Mouse (Mus musculus) brain, embryonic 14.5 days (tissue): ENCODE results near the gene Tmprss2.

Experiments used
- CTCF ChIP-seq: fragments of 200-500 bp; IDR thresholded peaks from 2 replicates; pipeline ENCODE4 v1.5.1; 2012; ENCODE audit warnings: inconsistent platforms, mild to moderate bottlenecking, moderate library complexity, borderline replicate concordance; ENCODE audit not compliant: insufficient read depth, insufficient read length; ENCODE audit errors: extremely low read depth
- POLR2A ChIP-seq: fragments of 200-500 bp; IDR thresholded peaks from 2 replicates; pipeline ENCODE4 v1.6.1; 2012; ENCODE audit warnings: mild to moderate bottlenecking, inconsistent platforms, borderline replicate concordance; ENCODE audit not compliant: poor library complexity, insufficient read depth, insufficient read length, severe bottlenecking; ENCODE audit errors: extremely low read depth

- TF ChIP-seq POLR2A = no peak
- TF ChIP-seq CTCF = no peak
These were observed 44.8 kb upstream of the Tmprss2 start for GRCm38 (mm10) chr16:97655800-97656199.
